Mouse (Mus musculus) bone marrow, adult 2 months (tissue): ENCODE results near the gene Gclc.

Experiments used
- CTCF ChIP-seq: fragments of 200-500 bp; IDR thresholded peaks from 2 replicates; pipeline ENCODE4 v1.5.1; 2011; ENCODE audit warnings: low read length, control low read depth; ENCODE audit not compliant: control insufficient read depth, insufficient read depth
- POLR2A ChIP-seq: fragments of 200-500 bp; IDR thresholded peaks from 2 replicates; pipeline ENCODE4 v1.6.1; 2011; ENCODE audit warnings: low read depth, mild to moderate bottlenecking, control low read depth, low read length, borderline replicate concordance; ENCODE audit not compliant: control insufficient read depth

DNA sequence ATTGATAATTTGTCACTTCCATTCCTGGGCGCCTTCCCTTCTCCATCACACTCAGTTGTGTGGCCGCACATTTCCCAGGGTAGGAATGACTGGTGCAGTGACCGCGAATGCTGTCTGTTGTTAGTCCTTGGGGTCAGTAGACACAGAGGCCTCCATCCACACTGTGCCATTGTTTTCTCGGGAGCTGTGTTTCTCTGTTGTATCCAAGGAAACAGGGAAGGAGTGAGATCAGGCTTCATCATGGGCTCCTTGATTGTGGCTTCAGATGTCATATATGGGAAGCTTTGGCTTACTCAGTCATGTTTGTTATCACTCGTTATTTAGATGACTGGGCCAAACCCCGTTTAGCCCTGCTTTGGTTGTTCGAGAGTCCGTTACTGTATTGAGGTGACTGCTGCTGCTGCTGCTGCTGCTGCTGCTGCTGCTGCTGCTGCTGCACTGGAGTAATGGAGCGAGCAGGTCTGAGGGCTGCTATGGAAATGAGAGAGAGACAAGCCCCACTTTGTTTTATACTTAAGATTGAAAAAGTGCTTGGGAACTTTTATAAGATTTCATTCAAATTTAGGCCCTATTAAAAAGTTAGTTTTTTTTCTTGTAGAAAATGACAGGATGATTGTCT lies 17.5 kb downstream of the Gclc start:
- TF ChIP-seq CTCF (no peak), POLR2A (no peak)
